ENCODE assay signal across 1 mouse cellular context in the genomic region with DNA sequence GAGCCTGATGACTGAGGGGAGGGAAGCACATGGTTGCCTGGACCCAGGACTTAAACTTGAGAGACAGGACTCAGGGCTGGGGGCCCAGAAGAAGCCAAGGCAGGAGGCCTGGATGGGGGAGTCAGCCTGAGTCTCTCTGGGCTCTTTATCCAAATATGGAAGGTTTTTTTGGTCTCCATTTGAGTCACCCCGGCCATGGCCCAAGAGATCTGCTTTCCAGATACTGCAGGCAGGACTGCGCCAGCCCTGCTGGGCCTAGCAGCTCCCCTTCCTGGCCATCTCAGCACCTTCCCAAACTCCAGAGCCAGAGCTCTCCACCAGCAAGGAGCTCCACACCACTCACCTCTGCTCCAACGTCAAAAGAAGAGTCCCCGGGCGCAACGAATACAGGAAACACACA.
TF ChIP-seq lines count a peak whose summit lies in the region.

No protein-coding gene starts in this region.

TF ChIP-seq in CH12.LX, 34 proteins besides CTCF, POLR2A, EP300 and RAD21 (continued from another document):
- peak; percentile 1; the same call in 1 of the 2 replicates for TF ChIP-seq CHD2 (IDR thresholded peaks at IDR 0.05; ENCODE audit: low read length)
